Mouse (Mus musculus) megakaryocyte, embryonic 14.5 days (primary cell): ENCODE measurements around the gene Gstm4.

Source experiments
- FLI1 ChIP-seq: IDR thresholded peaks from 2 replicates; pipeline ENCODE4 v1.6.1; 2012; ENCODE audit warnings: low read length, inconsistent platforms, mixed read lengths
- GATA1 ChIP-seq: IDR thresholded peaks from 3 replicates; pipeline ENCODE4 v1.6.1; 2012; ENCODE audit warnings: mixed read lengths, low read length, inconsistent platforms, borderline replicate concordance

GRCm38 (mm10) chr3:108093306-108093705, 48.6 kb upstream of the Gstm4 start:
- TF ChIP-seq GATA1 (no peak), FLI1 (no peak)
